Comparison of ENCODE assay signal across 18 mouse cellular contexts in genomic region chr15:68556133-68556532, GRCm38 (mm10).
A peak's percentile ranks its signal among the peaks of the same experiment; 100 is the strongest.
DNase-seq lines count a peak whose midpoint lies in the region; ATAC-seq lines count a peak whose summit lies in the region.
"Had no signal": no experiment of that assay in that cellular context is flagged by ENCODE, and none has a peak within 500 bp of the region (broad histone marks: within the 10 kb centered on the region; RNA-seq: fewer than 3 reads in every experiment).

No protein-coding gene starts in this region.

- no peak overlapping the region for H3K4me3 ChIP-seq in hindbrain, embryonic 16.5 days (ENCODE audit: low read length)
- no peak overlapping the region for H3K4me3 ChIP-seq in hindbrain, embryonic 14.5 days (replicated peaks; ENCODE audit: low read length)
- H3K4me3 ChIP-seq in neural tube, embryonic 15.5 days (replicated peaks), result no peak overlapping the region
- H3K4me3 ChIP-seq: embryonic facial prominence, embryonic 10.5 days; embryonic facial prominence, embryonic 12.5 days; forebrain, embryonic 13.5 days; forebrain, embryonic 15.5 days had no signal

- H3K4me1 ChIP-seq in hindbrain, embryonic 16.5 days (ENCODE audit: control insufficient read depth, insufficient read depth, low read depth, low read length), result no peaks in the 10 kb centered on the region
- H3K4me1 ChIP-seq in hindbrain, embryonic 14.5 days (replicated peaks; ENCODE audit: control insufficient read depth, insufficient read depth, low read length), result no peaks in the 10 kb centered on the region
- peaks cover 4% of the 10 kb centered on the region; the same call in 1 of the 2 replicates for H3K4me1 ChIP-seq in neural tube, embryonic 15.5 days
- H3K4me1 ChIP-seq: embryonic facial prominence, embryonic 10.5 days; embryonic facial prominence, embryonic 12.5 days; forebrain, embryonic 13.5 days; forebrain, embryonic 15.5 days had no signal

- no peaks in the 10 kb centered on the region for H3K9me3 ChIP-seq in hindbrain, embryonic 16.5 days (ENCODE audit: control insufficient read depth, low read length)
- no peaks in the 10 kb centered on the region for H3K9me3 ChIP-seq in hindbrain, embryonic 14.5 days (ENCODE audit: control insufficient read depth, low read length)
- no peaks in the 10 kb centered on the region for H3K9me3 ChIP-seq in neural tube, embryonic 15.5 days (replicated peaks)
- H3K9me3 ChIP-seq: embryonic facial prominence, embryonic 10.5 days; embryonic facial prominence, embryonic 12.5 days; forebrain, embryonic 13.5 days; forebrain, embryonic 15.5 days had no signal

- WGBS in hindbrain, embryonic 16.5 days, result 57% methylated on average over 7 of the region's 7 CpGs
- 72% methylated on average over 7 of the region's 7 CpGs for WGBS in hindbrain, embryonic 14.5 days
- WGBS in neural tube, embryonic 15.5 days, result 57% methylated on average over 7 of the region's 7 CpGs

- no peak for DNase-seq in hindbrain, embryonic 14.5 days (ENCODE audit: low spot score)
- DNase-seq in neural tube, embryonic 10.5 days (ENCODE audit: extremely low spot score, low spot score), result no peak
- DNase-seq in testis, postnatal 14 days (ENCODE audit: low spot score), result no peak
- DNase-seq: adrenal gland, adult 2 months; adrenal gland, postnatal 10 days; adrenal gland, postnatal 25 days; cerebellum, adult 11-12 months; cerebellum, adult 2 months; cerebellum, adult 9-10 months; cerebellum, postnatal 10 days; cerebellum, postnatal 25 days; forebrain, postnatal 0 days had no signal

- H3K27me3 ChIP-seq in hindbrain, embryonic 16.5 days (replicated peaks; ENCODE audit: control insufficient read depth, insufficient read depth, low read length), result no peaks in the 10 kb centered on the region
- H3K27me3 ChIP-seq in hindbrain, embryonic 14.5 days (ENCODE audit: control insufficient read depth, insufficient read depth, low read length), result no peaks in the 10 kb centered on the region
- no peaks in the 10 kb centered on the region for H3K27me3 ChIP-seq in neural tube, embryonic 15.5 days (replicated peaks)
- H3K27me3 ChIP-seq: embryonic facial prominence, embryonic 12.5 days; forebrain, embryonic 13.5 days; forebrain, embryonic 15.5 days had no signal

- no peak overlapping the region for H3K9ac ChIP-seq in hindbrain, embryonic 16.5 days (ENCODE audit: low read depth, low read length)
- H3K9ac ChIP-seq in hindbrain, embryonic 14.5 days, result no peak overlapping the region
- H3K9ac ChIP-seq in neural tube, embryonic 15.5 days (replicated peaks), result no peak overlapping the region
- H3K9ac ChIP-seq: embryonic facial prominence, embryonic 12.5 days; forebrain, embryonic 13.5 days; forebrain, embryonic 15.5 days; forebrain, postnatal 0 days had no signal

- ATAC-seq in hindbrain, embryonic 16.5 days, result peak; percentile 56; the same call in 1 of the 2 replicates
- no peak for ATAC-seq in hindbrain, embryonic 14.5 days (ENCODE audit: low FRiP score)
- ATAC-seq in neural tube, embryonic 15.5 days (ENCODE audit: low FRiP score), result peak; percentile 53; the same call in 1 of the 2 replicates
- ATAC-seq: forebrain, embryonic 13.5 days; forebrain, embryonic 15.5 days; forebrain, postnatal 0 days had no signal

- no peak overlapping the region for H3K27ac ChIP-seq in hindbrain, embryonic 16.5 days (ENCODE audit: low read depth, low read length)
- no peak overlapping the region for H3K27ac ChIP-seq in hindbrain, embryonic 14.5 days
- H3K27ac ChIP-seq in neural tube, embryonic 15.5 days (replicated peaks), result no peak overlapping the region
- H3K27ac ChIP-seq: embryonic facial prominence, embryonic 10.5 days; embryonic facial prominence, embryonic 12.5 days; forebrain, embryonic 13.5 days; forebrain, embryonic 15.5 days had no signal

- no peak overlapping the region for H3K4me2 ChIP-seq in hindbrain, embryonic 16.5 days (ENCODE audit: low read length)
- H3K4me2 ChIP-seq in hindbrain, embryonic 14.5 days (replicated peaks), result no peak overlapping the region
- H3K4me2 ChIP-seq in neural tube, embryonic 15.5 days, result no peak overlapping the region
- H3K4me2 ChIP-seq: embryonic facial prominence, embryonic 12.5 days; forebrain, embryonic 13.5 days; forebrain, embryonic 15.5 days had no signal

- no peaks in the 10 kb centered on the region for H3K36me3 ChIP-seq in hindbrain, embryonic 16.5 days (ENCODE audit: control insufficient read depth, insufficient read depth, low read length)
- no peaks in the 10 kb centered on the region for H3K36me3 ChIP-seq in hindbrain, embryonic 14.5 days (replicated peaks; ENCODE audit: control insufficient read depth, insufficient read depth)
- H3K36me3 ChIP-seq in neural tube, embryonic 15.5 days, result no peaks in the 10 kb centered on the region
- H3K36me3 ChIP-seq: embryonic facial prominence, embryonic 10.5 days; embryonic facial prominence, embryonic 12.5 days; forebrain, embryonic 15.5 days had no signal
